Mouse (Mus musculus) C2C12 (cell line): ENCODE measurements around the gene Plpp2.

ENCODE experiments used
- CEBPB ChIP-seq: IDR thresholded peaks from one replicate; pipeline ENCODE4 v1.6.1; 2011; ENCODE audit warnings: low read depth, mild to moderate bottlenecking, control low read depth, moderate library complexity
- CTCF ChIP-seq: IDR thresholded peaks from one replicate; pipeline ENCODE4 v1.5.1; 2011; ENCODE audit not compliant: control insufficient read depth, insufficient read depth, insufficient read length
- MYOD1 ChIP-seq: IDR thresholded peaks from one replicate; pipeline ENCODE4 v1.6.1; 2011; ENCODE audit warnings: low read depth; ENCODE audit not compliant: control insufficient read depth, insufficient read length
- MYOG ChIP-seq: IDR thresholded peaks from one replicate; pipeline ENCODE4 v1.6.1; 2011; ENCODE audit not compliant: control insufficient read depth, insufficient read length; ENCODE audit errors: extremely low read depth
- USF1 ChIP-seq: IDR thresholded peaks from one replicate; pipeline ENCODE4 v1.6.1; 2011; ENCODE audit warnings: low read depth, mild to moderate bottlenecking, control low read depth, moderate library complexity

GRCm38 (mm10) chr10:79524433-79524832, 9.2 kb downstream of the Plpp2 start:
- TF ChIP-seq USF1 (no peak), CTCF (no peak), MYOG (no peak), CEBPB (no peak), MYOD1 (no peak)
